Mouse (Mus musculus) cerebellum, postnatal 10 days (tissue): Measurements from ENCODE around the gene Pi4k2b.

ENCODE experiments used
- DNase-seq, 2 experiments: peaks; one replicate each; pipeline ENCODE4 v3.0.0; 2021; ENCODE audit warnings: mixed read lengths in 2 of 2

Pi4k2b gene

GRCm38 (mm10) chr5:52782523-52783250 lies 41.3 kb downstream of the Pi4k2b start:
- DNase-seq, result peak; percentile 91 to 93

- no peak for DNase-seq
These were observed 41.9 kb downstream of the Pi4k2b start for GRCm38 (mm10) chr5:52783251-52783620.

- DNase-seq, result no peak
These were observed 42.6 kb downstream of the Pi4k2b start for GRCm38 (mm10) chr5:52783957-52784356.

- peak; percentile 40 to 42 for DNase-seq
These were observed 45.4 kb downstream of the Pi4k2b start for GRCm38 (mm10) chr5:52786556-52787322.

GRCm38 (mm10) chr5:52793230-52793629 lies 51.9 kb downstream of the Pi4k2b start:
- no peak for DNase-seq

GRCm38 (mm10) chr5:52794109-52794508 lies 52.7 kb downstream of the Pi4k2b start:
- no peak for DNase-seq

- no peak for DNase-seq
These were observed 58.1 kb downstream of the Pi4k2b start for GRCm38 (mm10) chr5:52799274-52799985.

- no peak for DNase-seq
These were observed 64.4 kb downstream of the Pi4k2b start for GRCm38 (mm10) chr5:52805801-52806200.

GRCm38 (mm10) chr5:52806349-52806748 lies 65.0 kb downstream of the Pi4k2b start:
- no peak for DNase-seq

- DNase-seq, result no peak
These were observed 65.7 kb downstream of the Pi4k2b start for GRCm38 (mm10) chr5:52807030-52807429.

GRCm38 (mm10) chr5:52810446-52810845 lies 69.1 kb downstream of the Pi4k2b start:
- DNase-seq, result no peak

- no peak for DNase-seq
These were observed 69.7 kb downstream of the Pi4k2b start for GRCm38 (mm10) chr5:52811056-52811455.

- no peak for DNase-seq
These were observed 71.1 kb downstream of the Pi4k2b start for GRCm38 (mm10) chr5:52812456-52812855.

- no peak for DNase-seq
These were observed 71.9 kb downstream of the Pi4k2b start for GRCm38 (mm10) chr5:52813312-52813711.

GRCm38 (mm10) chr5:52818676-52819075 lies 77.3 kb downstream of the Pi4k2b start:
- peak; percentile 31 to 56 for DNase-seq
